Mouse (Mus musculus) stomach, embryonic 14.5 days (tissue): ENCODE measurements around the gene Myo5c. TPM values are rescaled to one million over a fixed set of nuclear protein-coding genes. Genes with fewer than 3 reads are reported as not detected.

Source experiments
- ATAC-seq: fragments of 200-750 bp; cut with Nextera tagmentation; 2 replicates; pipeline ENCODE4 v1.8.0; 2017; ENCODE audit warnings: low read depth, moderate TSS enrichment; ENCODE audit not compliant: insufficient number of reproducible peaks, insufficient read depth, low FRiP score
- H3K27ac ChIP-seq: fragments of 300-500 bp; sonication (generic); 2 replicates; pipeline ENCODE4 v1.5.1; 2014; ENCODE audit warnings: mild to moderate bottlenecking, low read length, moderate library complexity, mixed read lengths
- H3K27me3 ChIP-seq: fragments of 300-500 bp; sonication (generic); 2 replicates; pipeline ENCODE4 v1.6.1; 2014; ENCODE audit warnings: low read length, control low read depth, mixed read lengths; ENCODE audit not compliant: control insufficient read depth, insufficient read depth
- H3K36me3 ChIP-seq: fragments of 300-500 bp; sonication (generic); 2 replicates; pipeline ENCODE4 v1.6.1; 2014; ENCODE audit warnings: mild to moderate bottlenecking, control low read depth, low read length, moderate library complexity, mixed read lengths; ENCODE audit not compliant: control insufficient read depth, insufficient read depth
- H3K4me1 ChIP-seq: fragments of 300-500 bp; sonication (generic); 2 replicates; pipeline ENCODE4 v1.6.1; 2014; ENCODE audit warnings: low read length, control low read depth, mixed read lengths; ENCODE audit not compliant: control insufficient read depth, insufficient read depth
- H3K4me2 ChIP-seq: fragments of 300-500 bp; sonication (generic); replicated peaks from 2 replicates; pipeline ENCODE4 v1.6.1; 2014; ENCODE audit warnings: low read depth, low read length, control low read depth
- H3K4me3 ChIP-seq: fragments of 300-500 bp; sonication (generic); 2 replicates; pipeline ENCODE4 v1.5.1; 2014; ENCODE audit warnings: low read depth, low read length, control low read depth
- H3K9ac ChIP-seq: fragments of 300-500 bp; sonication (generic); replicated peaks from 2 replicates; pipeline ENCODE4 v1.6.1; 2014; ENCODE audit warnings: low read depth, mild to moderate bottlenecking, control low read depth, low read length, moderate library complexity, mixed read lengths
- H3K9me3 ChIP-seq: fragments of 300-500 bp; sonication (generic); 2 replicates; pipeline ENCODE4 v1.6.1; 2016; ENCODE audit warnings: low read depth, low read length, control low read depth; ENCODE audit not compliant: control insufficient read depth
- WGBS: fragments of 180-500 bp; shearing (Covaris S2); extraction: QIAGEN DNeasy Blood & Tissue Kit; methylation state at CpG from one replicate; pipeline ENCODE4 v1.1.7; 2014; 5-methylcytosine and 5-hydroxymethylcytosine counted together
- polyA plus RNA-seq: library from polyadenylated mRNA; unstranded; fragments of >200 nt; fragmentation: Nextera tagmentation; extraction: Ambion mirVana; gene quantifications from 2 replicates; pipeline ENCODE4 v1.2.1, GENCODE M21; 2014

Myo5c gene
- polyA plus RNA-seq, 1 experiment from 2014 or later, result 13.8 TPM

DNA sequence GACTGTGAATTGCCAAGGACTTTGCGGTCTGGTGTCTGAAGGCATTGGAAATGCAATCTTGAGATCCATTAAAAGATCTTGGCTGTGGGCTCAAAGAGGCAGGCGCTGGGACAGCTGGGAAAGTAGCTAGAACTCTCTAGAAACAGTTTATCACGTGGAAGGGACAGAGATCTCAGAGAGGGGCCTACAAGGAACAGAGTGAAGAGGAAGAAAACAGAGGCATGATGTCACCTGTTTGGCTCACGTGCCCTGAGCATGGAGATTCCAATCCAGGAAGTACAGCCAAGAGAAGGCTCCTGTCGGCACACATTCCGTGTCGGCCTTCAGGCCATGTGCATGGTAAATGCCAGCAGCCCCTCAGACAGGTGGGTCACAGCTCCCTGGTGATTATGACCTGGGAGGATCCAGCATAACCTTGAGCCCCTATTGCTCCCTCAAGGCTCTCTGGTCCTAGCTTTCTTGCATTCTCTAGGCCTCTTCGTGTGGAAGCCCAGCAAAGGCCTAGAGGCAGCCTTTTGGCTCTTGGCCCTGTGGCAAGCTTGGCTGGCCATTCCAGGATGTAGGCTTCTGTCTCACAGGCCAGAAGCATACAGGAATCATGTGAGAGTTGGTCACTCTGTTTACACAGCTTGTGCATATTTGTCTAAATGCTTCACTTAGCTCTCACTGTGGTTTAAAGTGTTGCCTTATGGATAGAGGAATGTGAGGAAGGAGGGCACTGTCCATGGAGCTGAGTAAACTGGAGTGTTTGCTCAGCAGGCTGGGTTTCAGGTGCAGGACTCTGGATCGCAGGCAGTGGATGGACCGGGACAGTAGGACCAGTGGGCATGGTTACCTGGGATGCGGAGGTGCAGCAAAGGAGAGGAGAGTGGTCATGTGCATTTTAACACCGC lies 4.8 kb downstream of the Myo5c start:
- H3K4me2 ChIP-seq, result no peak overlapping the region
- no peak overlapping the region for H3K4me3 ChIP-seq
- WGBS, result 72% methylated on average over 12 of the region's 12 CpGs
- peaks cover 5% of the 10 kb centered on the region; the same call in 1 of the 2 replicates for H3K4me1 ChIP-seq
- peak; percentile 53; the same call in 1 of the 2 replicates for ATAC-seq
- no peak overlapping the region for H3K9ac ChIP-seq
- H3K27me3 ChIP-seq, result no peaks in the 10 kb centered on the region
- H3K9me3 ChIP-seq, result no peaks in the 10 kb centered on the region
- no peaks in the 10 kb centered on the region for H3K36me3 ChIP-seq
- H3K27ac ChIP-seq, result peak overlapping the region; percentile 75

DNA sequence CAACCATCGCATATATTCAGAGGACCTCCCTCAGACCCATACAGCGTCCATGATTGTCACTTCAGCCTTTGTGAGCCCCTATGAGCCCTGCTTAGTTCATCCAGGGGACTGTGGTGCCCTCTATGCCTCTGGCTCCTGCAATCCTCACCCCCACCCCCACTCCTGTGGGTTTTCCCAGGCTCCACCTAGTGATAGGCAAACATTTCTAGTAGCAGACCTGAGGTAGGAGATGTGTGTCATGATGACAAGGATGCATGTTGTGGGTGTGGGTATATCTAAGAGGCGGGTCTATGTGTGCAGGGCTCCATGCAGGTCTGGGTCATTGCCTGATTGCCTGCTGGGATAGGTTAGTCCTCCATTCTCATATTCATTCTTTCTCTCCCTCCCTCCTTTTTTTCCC lies 6.4 kb downstream of the Myo5c start:
- ATAC-seq, result no peak

DNA sequence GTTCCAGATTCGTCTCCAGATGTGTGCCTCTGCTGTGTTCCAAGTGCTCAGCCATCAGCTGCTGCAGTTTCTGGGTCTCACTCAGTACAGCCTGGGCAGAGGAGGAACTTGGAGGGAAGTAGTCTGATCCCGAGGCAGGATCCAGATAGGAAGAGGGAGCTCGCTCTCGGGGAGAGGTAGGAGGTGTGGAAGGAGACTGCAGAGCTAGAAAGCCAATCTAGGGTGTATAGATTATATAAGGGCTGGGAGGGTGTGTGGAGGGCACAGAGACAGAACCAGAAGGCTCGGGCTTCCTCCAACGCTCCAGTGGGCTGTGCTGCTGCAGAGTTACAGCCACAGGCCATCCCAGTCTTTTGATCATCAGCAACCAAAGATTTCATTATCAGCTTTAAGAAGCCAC lies 11.2 kb downstream of the Myo5c start:
- Histone ChIP-seq H3K27ac (no peak overlapping the region), H3K4me3 (no peak overlapping the region), H3K9ac (no peak overlapping the region), H3K9me3 (no peaks in the 10 kb centered on the region), H3K4me2 (no peak overlapping the region), H3K36me3 (no peaks in the 10 kb centered on the region; the same call in 1 of the 2 replicates), H3K4me1 (no peaks in the 10 kb centered on the region), H3K27me3 (no peaks in the 10 kb centered on the region)
- ATAC-seq, result no peak
- 68% methylated on average over 6 of the region's 6 CpGs for WGBS

More for the DNA sequence above, 6.4 kb downstream of the Myo5c start:
- H3K36me3 ChIP-seq, result no peaks in the 10 kb centered on the region
- no peak overlapping the region for H3K27ac ChIP-seq
- no peak overlapping the region for H3K4me3 ChIP-seq
- no peaks in the 10 kb centered on the region for H3K27me3 ChIP-seq
- no peak overlapping the region for H3K9ac ChIP-seq
- WGBS, result 87% methylated on average over 3 of the region's 3 CpGs
- H3K4me1 ChIP-seq, result no peaks in the 10 kb centered on the region
- H3K9me3 ChIP-seq, result no peaks in the 10 kb centered on the region
- H3K4me2 ChIP-seq, result no peak overlapping the region

GRCm38 (mm10) chr9:75243730-75244406 lies 12.0 kb downstream of the Myo5c start:
- no peak overlapping the region for H3K9ac ChIP-seq
- no peak overlapping the region for H3K4me2 ChIP-seq
- no peak overlapping the region for H3K27ac ChIP-seq
- 17% methylated on average over 5 of the region's 5 CpGs for WGBS
- H3K36me3 ChIP-seq, result no peaks in the 10 kb centered on the region; the same call in 1 of the 2 replicates
- no peak overlapping the region for H3K4me3 ChIP-seq
- no peaks in the 10 kb centered on the region for H3K27me3 ChIP-seq
- no peaks in the 10 kb centered on the region for H3K9me3 ChIP-seq
- no peaks in the 10 kb centered on the region for H3K4me1 ChIP-seq
- peak; percentile 56; the same call in 1 of the 2 replicates for ATAC-seq

- no peaks in the 10 kb centered on the region for H3K9me3 ChIP-seq
- no peaks in the 10 kb centered on the region; the same call in 1 of the 2 replicates for H3K36me3 ChIP-seq
- no peak overlapping the region for H3K27ac ChIP-seq
- H3K27me3 ChIP-seq, result no peaks in the 10 kb centered on the region
- no peak overlapping the region for H3K4me3 ChIP-seq
- no peak overlapping the region for H3K4me2 ChIP-seq
- WGBS, result 57% methylated on average over 4 of the region's 4 CpGs
- no peak for ATAC-seq
- no peak overlapping the region for H3K9ac ChIP-seq
- H3K4me1 ChIP-seq, result no peaks in the 10 kb centered on the region
Observed at GRCm38 (mm10) chr9:75244527-75244926, 12.7 kb downstream of the Myo5c start.

GRCm38 (mm10) chr9:75246080-75246930 lies 14.5 kb downstream of the Myo5c start:
- 87% methylated on average over 13 of the region's 13 CpGs for WGBS
- H3K36me3 ChIP-seq, result no peaks in the 10 kb centered on the region; the same call in 1 of the 2 replicates
- ATAC-seq, result no peak

GRCm38 (mm10) chr9:75247870-75248269 lies 16.1 kb downstream of the Myo5c start:
- Histone ChIP-seq H3K4me2 (no peak overlapping the region), H3K27me3 (no peaks in the 10 kb centered on the region), H3K9me3 (no peaks in the 10 kb centered on the region), H3K9ac (no peak overlapping the region), H3K27ac (no peak overlapping the region), H3K36me3 (no peaks in the 10 kb centered on the region; the same call in 1 of the 2 replicates), H3K4me3 (no peak overlapping the region), H3K4me1 (no peaks in the 10 kb centered on the region)
- ATAC-seq, result no peak
- WGBS, result 85% methylated on average over 6 of the region's 6 CpGs

More at GRCm38 (mm10) chr9:75246080-75246930, 14.5 kb downstream of the Myo5c start:
- Histone ChIP-seq H3K4me3 (no peak overlapping the region), H3K27ac (no peak overlapping the region), H3K9ac (no peak overlapping the region), H3K4me2 (no peak overlapping the region), H3K27me3 (no peaks in the 10 kb centered on the region), H3K4me1 (no peaks in the 10 kb centered on the region), H3K9me3 (no peaks in the 10 kb centered on the region)

DNA sequence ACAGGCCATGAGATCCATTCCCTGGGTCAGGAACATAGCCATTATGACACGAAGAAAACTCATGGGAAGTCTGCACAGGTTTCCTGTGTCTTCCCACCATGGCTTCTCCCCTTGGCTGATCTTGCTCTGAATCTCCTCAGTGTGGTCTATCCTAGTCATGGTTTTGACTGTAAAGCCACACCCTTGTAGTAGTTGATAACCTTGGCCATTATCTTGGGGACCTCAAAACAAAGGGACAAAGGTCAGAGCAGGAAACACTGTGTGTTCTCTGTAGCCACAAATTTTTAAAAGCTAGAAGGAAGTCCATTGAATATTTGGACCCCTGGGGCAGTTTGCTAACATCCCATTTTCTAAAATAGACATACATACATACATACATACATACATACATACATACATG lies 16.5 kb downstream of the Myo5c start:
- ATAC-seq, result no peak
- Histone ChIP-seq H3K27me3 (no peaks in the 10 kb centered on the region), H3K4me3 (no peak overlapping the region)

More for the DNA sequence above, 16.5 kb downstream of the Myo5c start:
- Histone ChIP-seq H3K9me3 (no peaks in the 10 kb centered on the region), H3K27ac (no peak overlapping the region), H3K36me3 (no peaks in the 10 kb centered on the region; the same call in 1 of the 2 replicates), H3K4me2 (no peak overlapping the region), H3K9ac (no peak overlapping the region), H3K4me1 (no peaks in the 10 kb centered on the region)
- WGBS, result 67% methylated on average over 1 of the region's 1 CpGs
